Mouse (Mus musculus) left cerebral cortex, postnatal 14 days (tissue): ENCODE data around the gene Hacd2. TPM values are rescaled to one million over a fixed set of nuclear protein-coding genes. Genes with fewer than 3 reads are reported as not detected.
A peak's percentile ranks its signal among the peaks of the same experiment; 100 is the strongest.

Experiments used
- DNase-seq, 2 experiments: peaks; one replicate each; pipeline ENCODE4 v3.0.0; 2021 to 2022; ENCODE audit warnings: low spot score in 2 of 2, mixed read lengths in 1 of 2
- intact Hi-C: fragments of 180-260 bp; cut with DNase I; formaldehyde crosslinking; loops from one replicate; pipeline ENCODE4 v1.15.1; 2025
- total RNA-seq, 2 experiments: library from RNA; stranded (reverse); gene quantifications; 2 replicates each; pipeline ENCODE4 v1.2.3; 2021

The Hacd2 gene
- total RNA-seq, 2 experiments from 2014 or later = 27.6 to 33.0 TPM

- no peak for DNase-seq
- intact Hi-C loops = no loop called here
These were observed 25.2 kb downstream of the Hacd2 start for GRCm38 (mm10) chr16:35047272-35047969.

DNA sequence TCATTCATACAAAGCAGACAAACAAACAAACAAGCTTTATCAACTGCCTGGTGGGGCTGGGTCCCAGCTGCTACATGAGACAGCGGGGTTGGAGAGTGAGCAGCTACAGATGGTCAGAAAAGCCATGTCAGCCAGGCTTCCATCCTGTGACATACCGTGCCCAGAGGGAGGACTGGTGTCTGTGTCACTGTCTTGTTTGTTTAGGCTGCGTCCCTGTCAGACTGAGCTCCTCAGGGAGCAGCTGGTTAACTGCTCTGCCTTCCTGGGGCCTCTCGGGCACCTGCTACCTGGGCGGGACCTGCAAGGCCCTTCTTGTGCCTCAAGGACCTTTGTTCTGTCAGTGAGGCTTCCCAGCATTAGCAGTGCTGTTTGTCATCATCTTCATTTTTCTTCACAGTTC is 28.8 kb downstream of the Hacd2 start:
- DNase-seq = no peak
- intact Hi-C loops = no loop called here

GRCm38 (mm10) chr16:35052191-35052590 is 30.0 kb downstream of the Hacd2 start:
- intact Hi-C loops = no loop called here

DNA sequence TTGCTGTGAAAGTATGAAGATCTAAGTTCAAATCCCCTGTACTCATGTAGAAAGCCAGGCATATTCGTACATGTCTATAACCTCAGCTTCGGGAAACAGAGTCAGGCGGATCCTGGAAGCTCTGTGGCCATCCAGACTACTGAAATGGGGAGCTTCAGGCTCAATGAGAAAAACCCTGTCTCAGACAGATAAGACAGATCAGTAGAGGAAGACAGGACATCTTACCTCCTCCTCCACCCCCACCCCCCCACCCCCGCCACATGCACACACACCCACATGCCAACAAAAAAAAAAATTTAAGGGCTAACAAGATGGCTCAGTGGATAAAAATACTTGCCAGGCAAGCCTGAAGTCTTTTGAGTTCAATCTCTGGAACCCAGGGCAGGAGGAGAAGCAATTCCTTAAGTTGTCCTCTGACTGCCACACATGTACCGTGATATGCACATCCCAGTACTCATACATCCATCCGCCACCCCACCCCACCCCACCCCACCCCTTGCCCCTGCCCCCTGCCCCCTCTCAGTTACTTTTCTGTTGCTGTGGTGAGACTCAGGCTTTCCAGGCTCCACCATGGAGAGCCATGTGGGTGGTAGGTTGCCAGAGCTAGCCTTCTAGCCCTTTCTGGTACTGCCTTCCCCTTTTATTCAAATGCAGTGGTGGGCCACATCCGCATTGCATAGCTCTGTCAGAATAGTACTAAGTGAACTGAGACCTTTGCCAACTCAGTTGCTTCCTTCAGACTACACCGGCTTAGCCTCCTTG is 32.4 kb downstream of the Hacd2 start:
- intact Hi-C loops = loop anchor here (5.0 kb wide), 1 partner anchor 218 kb away; no protein-coding TSS in a partner anchor
- no peak for DNase-seq

More at GRCm38 (mm10) chr16:35052191-35052590, 30.0 kb downstream of the Hacd2 start:
- no peak for DNase-seq

DNA sequence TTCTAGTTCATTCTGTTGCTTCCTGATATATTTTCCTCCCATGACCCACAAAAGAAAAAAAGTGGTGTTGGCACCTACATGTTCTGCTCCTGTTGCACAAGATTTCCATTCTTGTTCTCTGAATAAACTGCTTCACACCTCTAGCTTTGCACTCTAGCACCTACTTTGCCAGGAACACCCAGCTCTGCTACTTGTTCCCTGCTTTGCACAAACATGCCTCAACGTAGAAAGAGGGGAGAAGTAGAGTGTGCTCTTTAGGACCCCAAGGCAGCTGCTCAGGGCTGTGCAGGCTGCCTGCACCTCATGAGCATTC is 32.9 kb downstream of the Hacd2 start:
- intact Hi-C loops = loop anchor here (5.0 kb wide), 1 partner anchor 217 kb away; no protein-coding TSS in a partner anchor
- DNase-seq = peak in 1 of 2 experiments; percentile 70

DNA sequence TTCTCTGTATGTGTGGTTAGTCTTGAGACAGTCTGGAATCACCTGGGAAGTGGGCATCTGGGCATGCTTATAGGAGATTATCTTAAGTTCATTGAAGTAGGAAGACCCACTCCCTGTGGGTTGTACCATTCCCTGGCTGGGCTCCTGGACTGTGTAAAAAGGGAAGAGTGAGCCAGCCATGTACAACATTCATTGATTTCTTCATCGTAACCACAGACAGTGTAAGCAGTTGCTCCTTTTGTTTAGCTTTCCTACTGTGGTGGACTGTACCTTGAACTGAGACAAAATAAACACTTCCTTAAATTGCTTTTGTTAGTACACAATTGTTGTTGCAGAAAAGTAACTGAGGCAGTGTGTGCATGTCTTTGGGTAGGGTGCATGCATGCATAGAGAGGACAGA is 33.6 kb downstream of the Hacd2 start:
- no peak for DNase-seq
- intact Hi-C loops = loop anchor here (5.0 kb wide), 1 partner anchor 216 kb away; no protein-coding TSS in a partner anchor

GRCm38 (mm10) chr16:35056306-35056705 is 34.1 kb downstream of the Hacd2 start:
- intact Hi-C loops = loop anchor here (5.0 kb wide), 1 partner anchor 216 kb away; no protein-coding TSS in a partner anchor
- DNase-seq = peak; percentile 71 to 75

GRCm38 (mm10) chr16:35056786-35057185 is 34.6 kb downstream of the Hacd2 start:
- intact Hi-C loops = loop anchor here (5.0 kb wide), 1 partner anchor 216 kb away; no protein-coding TSS in a partner anchor
- no peak for DNase-seq

DNA sequence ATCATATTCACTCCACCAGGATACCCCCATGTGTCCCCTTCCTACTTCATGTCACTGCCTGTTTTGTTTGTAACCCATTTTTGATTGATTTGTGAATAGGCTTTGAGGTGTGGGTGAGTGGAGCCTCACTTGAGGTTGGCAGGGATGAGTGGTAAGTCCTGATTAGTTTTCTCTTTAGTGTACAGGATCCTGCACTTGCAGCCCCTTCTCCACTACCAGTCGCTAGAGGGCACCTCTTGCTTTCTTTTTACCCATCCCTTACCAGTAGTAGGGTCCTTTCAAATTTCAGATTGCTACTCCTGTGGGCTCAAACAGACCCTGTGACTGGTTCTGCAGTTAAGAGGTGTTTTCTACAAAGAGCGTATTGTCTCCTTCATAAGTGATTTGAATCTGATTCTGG is 38.8 kb downstream of the Hacd2 start:
- intact Hi-C loops = no loop called here
- peak; percentile 52 to 67 for DNase-seq

GRCm38 (mm10) chr16:35065724-35066123 is 43.5 kb downstream of the Hacd2 start:
- DNase-seq = no peak
- intact Hi-C loops = no loop called here

GRCm38 (mm10) chr16:35067095-35067494 is 44.9 kb downstream of the Hacd2 start:
- DNase-seq = peak; percentile 32 to 40
- intact Hi-C loops = no loop called here

DNA sequence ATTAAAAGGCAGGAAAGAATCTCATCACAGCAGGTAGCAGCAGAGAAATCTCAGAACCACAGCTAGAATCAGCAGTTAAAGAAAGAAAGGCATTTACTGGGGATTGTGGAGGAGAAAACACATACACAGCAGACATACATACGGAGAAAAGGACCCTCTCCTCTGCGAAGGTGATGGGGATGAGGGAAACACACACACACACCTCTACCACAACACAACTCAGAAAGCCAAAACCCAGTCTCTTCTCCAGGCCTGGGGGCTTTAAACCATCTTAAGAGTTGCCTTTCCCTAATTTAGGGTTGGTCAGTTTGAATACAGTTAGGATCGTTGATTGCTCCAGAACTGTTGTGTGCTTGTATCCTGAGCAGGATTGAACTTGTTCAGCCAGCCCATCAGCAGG is 45.4 kb downstream of the Hacd2 start:
- intact Hi-C loops = no loop called here
- no peak for DNase-seq

- intact Hi-C loops = no loop called here
- DNase-seq = no peak
These were observed 46.7 kb downstream of the Hacd2 start for GRCm38 (mm10) chr16:35068886-35069285.

- DNase-seq = no peak
- intact Hi-C loops = no loop called here
These were observed 52.2 kb downstream of the Hacd2 start for GRCm38 (mm10) chr16:35074436-35074835.

DNA sequence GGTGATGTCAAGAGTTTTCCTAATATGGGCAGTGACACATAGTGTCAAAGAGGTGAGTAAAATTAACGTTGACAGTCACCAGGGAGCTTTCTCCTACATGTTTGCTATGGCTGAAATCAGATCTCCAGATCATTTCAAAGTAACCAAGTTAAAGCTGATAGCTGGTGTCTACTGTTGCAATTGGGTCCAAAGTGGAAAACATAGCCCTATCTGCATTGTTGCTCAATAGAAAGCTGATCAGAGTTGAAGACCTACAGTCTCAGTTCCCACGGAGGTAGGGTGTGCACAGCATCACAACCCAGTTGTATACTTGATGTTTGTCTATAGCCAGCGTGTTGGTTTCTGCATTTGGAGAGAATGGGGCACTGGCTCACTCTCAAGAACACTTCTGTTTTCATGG is 53.4 kb downstream of the Hacd2 start:
- intact Hi-C loops = no loop called here
- DNase-seq = no peak

DNA sequence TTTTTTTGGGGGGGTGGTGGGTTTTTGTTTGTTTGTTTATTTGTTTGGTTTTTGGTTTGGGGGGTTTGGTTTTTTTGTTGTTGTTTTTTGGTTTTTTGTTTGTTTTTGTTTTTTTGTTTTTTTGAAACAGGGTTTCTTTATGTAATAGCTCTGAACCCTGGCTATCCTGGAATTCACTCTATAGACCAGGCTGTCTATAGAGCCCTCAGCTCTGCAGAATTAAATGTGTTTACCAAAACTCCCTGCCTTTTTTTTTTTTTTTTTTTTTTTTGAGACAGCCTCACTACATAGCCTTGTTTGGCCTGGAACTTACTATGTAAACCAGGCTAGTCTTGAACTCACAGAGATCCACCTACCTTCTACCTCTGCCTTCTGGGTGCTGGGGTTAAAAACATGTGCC is 71.3 kb downstream of the Hacd2 start:
- DNase-seq = no peak
- intact Hi-C loops = no loop called here

DNA sequence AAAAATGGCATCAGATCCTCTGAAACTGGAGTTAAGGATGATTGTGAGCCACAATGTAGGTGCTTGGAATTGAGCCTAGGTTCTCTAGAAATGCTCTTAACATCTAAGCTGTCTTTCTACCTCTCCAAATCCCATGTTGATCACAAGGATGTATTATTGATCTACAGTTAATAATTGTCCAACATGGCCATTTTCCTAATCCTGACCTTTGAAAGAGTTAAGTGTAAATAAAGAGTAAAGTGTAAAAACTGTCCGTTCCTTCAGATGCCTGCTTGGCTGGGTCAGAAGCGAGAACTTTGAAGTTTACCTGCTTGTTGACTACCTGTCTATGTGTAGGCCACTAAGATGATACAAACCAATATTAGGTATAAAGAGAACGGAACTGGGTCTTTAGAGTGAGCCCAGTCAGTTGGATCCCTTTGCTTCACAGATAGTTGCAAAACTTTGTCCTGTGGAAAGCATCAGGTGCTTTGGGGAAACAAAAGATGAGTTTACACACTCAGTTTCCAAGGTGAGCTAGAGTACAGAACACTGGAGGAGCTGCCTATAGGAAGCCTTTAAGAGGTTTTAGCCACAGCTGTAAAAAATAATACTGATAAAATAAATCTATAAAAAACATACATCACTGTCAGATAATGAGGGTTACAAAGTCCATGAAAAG is 75.8 kb downstream of the Hacd2 start:
- DNase-seq = no peak
- intact Hi-C loops = no loop called here

GRCm38 (mm10) chr16:35101751-35102420 is 79.7 kb downstream of the Hacd2 start:
- intact Hi-C loops = no loop called here
- no peak for DNase-seq

DNA sequence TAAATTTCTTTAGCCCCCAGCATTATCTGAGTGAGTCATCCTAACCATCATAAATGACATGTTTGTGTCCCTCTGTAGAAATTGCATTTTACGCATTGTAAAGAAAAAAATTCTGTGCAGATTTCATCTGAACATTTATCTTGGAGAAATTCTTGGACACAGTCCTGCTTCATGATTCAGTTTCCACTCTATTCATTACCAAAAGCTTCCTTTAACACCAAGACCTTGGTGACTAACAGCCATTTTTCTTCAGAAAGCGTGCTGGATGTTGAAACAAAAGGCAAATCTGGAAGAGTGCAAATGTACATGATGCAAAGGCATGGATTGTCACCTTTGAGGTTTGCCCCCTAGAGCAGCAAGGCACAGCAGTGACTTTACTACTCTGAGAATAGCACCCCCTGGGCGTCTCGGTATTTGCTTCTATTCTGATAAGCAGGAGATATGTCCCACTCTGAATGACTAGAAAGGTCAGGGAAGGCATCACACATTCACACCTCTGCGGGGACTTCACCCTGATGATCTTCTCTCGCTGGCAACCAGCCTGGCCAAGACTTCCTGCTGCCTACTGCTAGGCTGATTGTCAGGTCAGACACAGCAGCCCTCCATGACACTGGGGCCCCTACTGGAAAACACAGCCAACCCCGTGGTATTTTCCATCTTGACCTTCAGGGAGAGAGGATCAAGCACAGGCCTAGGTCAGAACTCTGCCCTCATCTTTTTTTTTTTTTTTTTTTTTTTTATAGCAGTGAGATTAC is 80.8 kb downstream of the Hacd2 start:
- intact Hi-C loops = no loop called here
- no peak for DNase-seq
